Mouse (Mus musculus): Measurements from ENCODE around the gene Wbp1l. TPM values are rescaled to one million over a fixed set of nuclear protein-coding genes. Genes with fewer than 3 reads are reported as not detected.

The Wbp1l gene
- total RNA-seq, 2 experiments from 2014 or later, result 23.4 to 36.9 TPM

DNA sequence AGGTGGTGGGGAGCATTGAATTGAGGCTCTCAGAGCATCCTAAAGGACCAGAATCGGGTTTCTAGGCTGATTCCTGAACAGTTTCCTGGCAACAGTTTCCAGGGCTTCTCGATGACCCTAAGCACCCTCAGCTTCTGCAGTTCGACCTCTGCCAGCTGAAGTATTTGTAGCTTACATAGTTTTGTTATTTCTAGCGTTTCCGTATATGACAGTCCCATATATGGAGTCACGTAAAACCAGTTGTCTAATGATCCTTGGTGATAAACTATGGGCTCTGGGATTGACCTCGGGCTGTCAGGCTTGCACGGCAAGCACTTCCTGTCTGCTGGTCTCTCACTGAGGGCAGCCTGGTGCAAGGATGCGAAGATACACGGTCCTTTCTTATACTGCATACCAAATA is 26.6 kb downstream of the Wbp1l start:
- ATAC-seq (ENCODE audit: poor library complexity, severe bottlenecking), result no peak

- ATAC-seq (ENCODE audit: poor library complexity, severe bottlenecking), result no peak
Measured at GRCm38 (mm10) chr19:46628403-46628802, 29.5 kb downstream of the Wbp1l start.

DNA sequence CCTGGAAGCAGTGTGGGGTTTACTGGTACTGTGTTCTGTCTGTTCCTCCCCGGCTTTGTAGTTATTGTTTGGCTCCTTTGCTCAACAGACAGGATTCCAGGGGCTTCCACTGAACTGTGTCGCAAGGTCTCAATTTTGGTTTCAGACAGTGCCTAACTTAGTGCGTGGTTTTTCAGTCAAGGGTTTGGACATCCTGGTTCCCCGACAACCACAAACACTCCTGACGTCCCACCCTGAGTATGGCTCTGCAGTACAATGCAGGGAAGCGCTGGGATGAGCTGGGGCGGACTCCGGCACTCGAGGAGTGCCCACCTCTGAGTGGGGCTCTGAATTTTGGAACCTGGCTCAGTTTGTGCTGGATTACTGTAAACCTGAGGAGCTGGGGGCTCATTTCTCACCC is 30.9 kb downstream of the Wbp1l start:
- ATAC-seq (ENCODE audit: poor library complexity, severe bottlenecking), result no peak

DNA sequence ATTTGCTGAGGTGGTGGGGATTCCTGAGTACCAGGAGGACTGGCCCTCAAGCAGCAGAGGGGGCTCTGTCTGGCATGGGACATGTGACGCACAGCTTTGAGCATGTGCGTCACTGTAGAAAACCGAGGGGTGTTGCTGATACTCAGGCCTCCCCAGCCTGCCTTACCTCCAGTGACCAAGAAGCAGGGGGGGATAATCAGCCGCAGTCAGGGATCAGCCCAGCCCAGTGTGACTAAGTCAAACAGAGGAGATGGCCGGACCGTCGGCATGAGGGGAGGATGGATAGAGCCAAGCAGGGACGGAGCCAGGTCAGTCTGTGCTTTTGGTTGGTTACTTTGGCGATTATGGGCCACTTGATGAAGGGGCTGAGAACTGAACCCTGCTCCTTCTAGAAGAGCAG is 32.8 kb downstream of the Wbp1l start:
- no peak for ATAC-seq (ENCODE audit: poor library complexity, severe bottlenecking)

GRCm38 (mm10) chr19:46635766-46636165 is 36.9 kb downstream of the Wbp1l start:
- no peak for ATAC-seq (ENCODE audit: poor library complexity, severe bottlenecking)

GRCm38 (mm10) chr19:46637598-46637997 is 38.7 kb downstream of the Wbp1l start:
- ATAC-seq (ENCODE audit: poor library complexity, severe bottlenecking), result no peak

DNA sequence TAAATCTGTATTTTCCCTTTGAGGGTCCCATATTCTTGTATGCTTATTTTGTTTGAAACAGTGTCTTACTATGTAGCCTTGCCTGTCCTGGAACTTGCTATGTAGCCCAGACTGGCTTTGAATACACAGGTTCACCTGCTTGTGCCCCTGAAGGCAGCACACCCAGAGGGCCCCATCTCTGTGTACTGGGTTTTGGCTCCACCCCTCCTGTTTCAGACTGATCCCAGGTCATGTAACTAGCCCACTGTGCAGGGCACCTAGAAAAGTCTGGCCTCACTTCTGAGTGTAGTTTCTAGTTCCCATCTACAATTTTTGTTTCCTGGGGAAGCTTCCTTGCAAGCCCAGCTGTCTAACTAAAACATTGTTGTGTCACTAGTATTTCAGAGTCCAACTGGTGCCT is 40.2 kb downstream of the Wbp1l start:
- no peak for ATAC-seq (ENCODE audit: poor library complexity, severe bottlenecking)

- ATAC-seq (ENCODE audit: poor library complexity, severe bottlenecking), result no peak
Measured at GRCm38 (mm10) chr19:46639496-46639895, 40.6 kb downstream of the Wbp1l start.

GRCm38 (mm10) chr19:46640780-46641179 is 41.9 kb downstream of the Wbp1l start:
- ATAC-seq (ENCODE audit: poor library complexity, severe bottlenecking), result no peak

DNA sequence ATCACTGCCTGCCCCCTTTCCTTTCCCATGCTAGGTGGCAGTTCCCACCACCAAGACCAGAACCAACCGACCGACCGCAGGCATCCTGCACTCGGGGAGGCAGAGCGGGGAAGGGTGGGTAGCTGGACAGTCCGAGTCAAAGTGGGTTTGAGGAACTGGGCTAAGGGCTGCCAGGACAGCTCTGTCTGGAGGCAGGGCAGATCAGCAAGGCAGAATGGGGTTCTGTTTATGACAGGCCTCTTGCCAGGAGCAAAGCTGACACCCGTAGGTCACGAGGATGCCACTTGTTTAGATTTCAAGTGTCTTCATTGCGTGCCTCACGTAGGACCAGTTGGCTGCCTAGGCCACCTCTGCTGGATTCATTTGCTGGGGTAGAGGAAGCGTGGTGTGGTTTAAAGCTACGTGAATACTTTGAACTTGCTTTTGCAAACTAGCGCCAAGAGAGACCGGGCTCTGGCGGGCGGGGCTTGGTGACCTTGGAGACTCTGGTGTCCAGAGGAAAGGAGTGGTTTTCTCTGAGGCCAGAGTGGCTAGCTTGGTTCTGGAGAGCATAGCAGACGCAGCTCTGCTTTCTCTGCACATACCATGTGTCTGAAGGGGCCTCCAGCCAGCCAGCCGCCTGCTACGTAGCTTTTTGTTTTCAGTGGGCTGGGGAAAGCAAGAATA is 42.7 kb downstream of the Wbp1l start:
- ATAC-seq (ENCODE audit: poor library complexity, severe bottlenecking), result no peak

DNA sequence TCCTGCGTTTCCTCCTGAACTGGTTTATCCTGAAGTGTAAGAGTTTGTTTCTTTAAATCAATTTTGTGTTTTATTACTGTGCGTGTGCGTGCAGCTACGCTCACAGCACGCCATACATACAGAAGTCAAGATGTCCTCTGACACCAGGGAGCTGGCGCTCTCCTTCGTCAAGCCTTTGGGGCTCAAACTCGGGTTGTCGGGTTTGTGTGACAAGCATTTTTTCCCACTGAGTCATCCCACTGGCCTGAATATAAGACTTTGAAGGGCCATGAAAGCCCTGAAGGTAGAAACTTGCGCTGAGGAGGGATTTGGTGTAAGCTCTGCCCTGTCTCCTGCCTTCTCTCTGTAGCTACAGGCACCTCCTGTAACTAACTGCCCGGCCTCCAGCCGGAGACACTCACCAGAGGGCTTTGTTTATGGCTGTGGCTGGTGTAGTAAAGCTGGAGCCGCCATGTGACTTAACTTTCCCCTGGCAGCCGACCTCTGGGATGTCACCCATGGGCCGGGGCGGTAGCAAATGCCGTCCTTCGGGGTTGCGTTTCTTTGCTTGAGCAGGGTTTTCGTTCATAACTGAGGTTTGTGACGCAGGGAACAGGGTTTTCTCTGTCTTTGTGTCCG is 43.4 kb downstream of the Wbp1l start:
- no peak for ATAC-seq (ENCODE audit: poor library complexity, severe bottlenecking)

- ATAC-seq (ENCODE audit: poor library complexity, severe bottlenecking), result no peak
Measured at GRCm38 (mm10) chr19:46643236-46643635, 44.4 kb downstream of the Wbp1l start.

DNA sequence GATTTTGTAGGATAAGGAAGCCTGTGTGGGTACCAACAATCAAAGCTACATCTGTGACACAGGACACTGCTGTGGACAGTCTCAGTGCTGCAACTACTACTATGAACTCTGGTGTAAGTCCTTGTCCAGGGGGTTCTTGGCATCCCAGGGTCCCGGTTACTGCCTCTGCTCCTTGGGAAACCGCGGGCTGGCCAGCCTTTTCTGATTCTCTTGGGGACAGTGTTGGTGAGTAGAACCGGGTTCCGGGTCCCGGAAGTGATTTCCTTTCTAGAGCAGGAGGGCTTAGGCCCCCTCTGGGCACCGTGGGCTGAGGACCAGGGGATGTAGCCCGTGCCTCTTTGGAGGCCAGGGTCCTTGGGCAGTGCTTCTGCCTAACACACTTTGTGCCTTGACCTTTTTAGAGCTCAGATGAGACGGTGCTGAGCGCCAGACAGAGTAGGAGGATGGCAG is 45.5 kb downstream of the Wbp1l start:
- ATAC-seq (ENCODE audit: poor library complexity, severe bottlenecking), result no peak

- no peak for ATAC-seq (ENCODE audit: poor library complexity, severe bottlenecking)
Measured at GRCm38 (mm10) chr19:46644793-46645602, 46.1 kb downstream of the Wbp1l start.

- no peak for ATAC-seq (ENCODE audit: poor library complexity, severe bottlenecking)
Measured at GRCm38 (mm10) chr19:46646041-46646481, 47.2 kb downstream of the Wbp1l start.

DNA sequence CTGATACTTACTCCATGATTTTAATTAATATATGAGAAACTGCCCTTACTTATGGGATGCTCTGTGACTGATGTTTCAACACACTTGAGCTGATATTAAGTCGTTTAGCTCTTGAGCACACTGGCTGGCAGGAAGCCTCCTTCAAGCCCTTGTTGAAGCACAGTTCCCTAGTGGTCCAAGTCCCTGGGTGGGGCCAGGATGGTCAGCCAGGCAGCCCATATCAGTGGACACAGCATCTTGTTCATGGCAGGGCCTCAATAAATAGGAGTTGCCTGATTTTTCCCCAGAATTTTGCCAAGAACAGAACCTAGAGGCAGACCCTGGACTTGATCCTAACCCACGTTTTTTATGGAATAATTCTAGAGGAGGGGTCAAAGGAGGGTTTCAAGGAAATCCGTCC is 48.4 kb downstream of the Wbp1l start:
- no peak for ATAC-seq (ENCODE audit: poor library complexity, severe bottlenecking)

DNA sequence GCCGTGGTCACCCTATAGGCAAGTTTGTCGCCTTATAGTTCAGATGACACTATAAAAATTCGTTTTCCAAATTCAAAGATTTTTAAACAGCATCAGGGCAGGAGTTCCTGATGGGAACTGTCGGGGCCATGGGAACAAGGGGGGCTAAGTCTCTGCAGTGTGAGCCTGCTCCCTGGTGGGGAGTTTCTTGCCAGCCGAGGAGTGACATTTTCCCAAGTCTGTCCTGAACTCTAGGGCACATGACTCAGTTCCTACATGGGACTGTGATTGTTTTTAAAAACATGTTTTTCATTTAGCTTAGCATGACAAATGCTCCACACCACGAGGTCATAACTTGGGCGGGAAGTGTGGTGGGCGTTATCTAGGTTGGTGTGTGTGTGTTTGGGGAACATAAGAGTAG is 49.0 kb downstream of the Wbp1l start:
- ATAC-seq (ENCODE audit: poor library complexity, severe bottlenecking), result no peak

DNA sequence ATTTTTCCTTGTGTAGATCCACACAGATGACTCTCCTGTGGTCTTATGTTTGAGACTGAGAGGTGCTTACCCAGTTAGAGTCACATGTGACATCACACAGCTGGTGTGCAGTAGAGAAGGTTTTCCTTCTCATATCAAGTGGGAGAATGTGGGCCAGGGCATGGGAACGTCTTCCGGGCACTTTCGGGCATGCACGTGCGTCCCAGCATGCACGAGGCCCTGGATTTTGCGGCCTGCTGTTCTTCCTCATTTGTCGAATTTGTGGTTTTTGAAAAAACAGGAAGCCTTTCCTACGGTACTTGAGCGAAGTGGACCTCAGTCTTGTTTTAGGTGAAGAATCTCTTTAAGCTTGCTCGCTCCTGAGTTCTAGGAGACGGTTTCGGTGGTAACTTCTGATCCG is 49.7 kb downstream of the Wbp1l start:
- peak; percentile 93 for ATAC-seq (ENCODE audit: poor library complexity, severe bottlenecking)

DNA sequence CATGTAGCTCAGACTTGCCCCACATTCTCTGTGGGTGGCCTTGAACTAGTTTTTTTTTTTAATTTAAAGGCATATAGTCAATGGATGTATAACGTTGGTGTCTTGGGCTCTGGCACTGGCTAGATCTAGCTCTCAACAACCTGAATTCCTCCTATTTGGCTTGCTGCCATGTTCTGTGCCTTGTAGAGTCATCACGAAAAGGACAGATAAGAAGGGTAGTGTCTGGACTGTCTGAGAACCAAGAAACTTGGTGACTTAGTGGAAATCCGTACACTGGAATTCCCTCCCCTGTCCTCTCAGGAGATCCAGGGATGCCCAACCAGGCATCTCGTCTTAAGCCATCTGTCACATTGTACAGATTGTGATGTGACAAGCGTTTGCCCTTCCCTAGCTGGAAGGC is 54.3 kb downstream of the Wbp1l start:
- no peak for ATAC-seq (ENCODE audit: poor library complexity, severe bottlenecking)

DNA sequence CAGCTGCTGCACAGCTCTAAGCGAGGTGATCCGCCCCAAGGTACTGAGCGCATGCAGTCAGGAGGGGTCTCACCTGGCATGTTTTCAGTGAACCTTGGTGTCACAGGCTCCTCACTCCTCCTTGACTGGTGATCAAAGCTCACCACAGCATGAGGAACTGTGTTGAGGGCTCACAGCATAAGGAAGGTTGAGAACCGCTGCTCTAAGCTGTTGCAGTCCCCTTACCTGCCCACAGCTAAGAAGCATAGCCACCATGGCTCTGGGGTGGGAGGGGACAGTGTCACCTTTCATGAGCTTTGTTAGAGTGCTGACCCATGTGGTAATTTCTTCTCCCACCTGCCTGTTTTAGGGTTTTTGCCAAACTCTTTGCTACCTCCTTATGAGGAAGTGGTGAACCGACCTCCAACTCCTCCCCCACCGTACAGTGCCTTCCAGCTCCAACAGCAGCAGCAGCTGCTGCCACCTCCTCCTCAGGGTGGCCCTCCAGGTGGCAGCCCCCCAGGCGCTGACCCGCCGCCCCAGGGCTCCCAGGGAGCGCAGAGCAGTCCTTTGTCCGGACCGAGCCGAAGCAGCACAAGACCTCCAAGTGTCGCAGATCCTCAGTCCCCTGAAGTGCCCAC is 54.8 kb downstream of the Wbp1l start:
- peak; percentile 66 for ATAC-seq (ENCODE audit: poor library complexity, severe bottlenecking)

- ATAC-seq (ENCODE audit: poor library complexity, severe bottlenecking), result peak; percentile 61
Measured at GRCm38 (mm10) chr19:46655626-46656025, 56.7 kb downstream of the Wbp1l start.

Data from megakaryocyte, adult 5-6 weeks (primary cell).